Mouse (Mus musculus) layer of hippocampus, adult 11-12 months (tissue): ENCODE measurements at regions not wholly inside any gene's neighbourhood (a gene's known extent, or its start where the extent isn't known, plus 50 kb on each side); places are given as distances from the start of the nearest gene placed in this dataset.

Experiments
- DNase-seq: peaks from one replicate; pipeline ENCODE4 v3.0.0; 2022; ENCODE audit warnings: low spot score

GRCm38 (mm10) chr6:33117877-33118276 lies 57.8 kb upstream of the Chchd3 start:
- no peak for DNase-seq

GRCm38 (mm10) chr6:33120581-33120980 lies 60.5 kb upstream of the Chchd3 start:
- DNase-seq, result no peak

- DNase-seq, result peak; percentile 51
Measured at GRCm38 (mm10) chr6:33126574-33126973, 66.5 kb upstream of the Chchd3 start.

- DNase-seq, result no peak
Measured at GRCm38 (mm10) chr6:33136906-33137305, 76.8 kb upstream of the Chchd3 start.

GRCm38 (mm10) chr6:33137823-33138222 lies 77.8 kb upstream of the Chchd3 start:
- no peak for DNase-seq

- no peak for DNase-seq
Measured at GRCm38 (mm10) chr6:33166479-33166878, 82.4 kb upstream of the Exoc4 start.

GRCm38 (mm10) chr6:33173606-33174005 lies 75.3 kb upstream of the Exoc4 start:
- no peak for DNase-seq

- no peak for DNase-seq
Measured at GRCm38 (mm10) chr6:33174616-33175015, 74.3 kb upstream of the Exoc4 start.

- DNase-seq, result no peak
Measured at GRCm38 (mm10) chr6:33189521-33190246, 59.2 kb upstream of the Exoc4 start.

- no peak for DNase-seq
Measured at GRCm38 (mm10) chr6:33193823-33194222, 55.1 kb upstream of the Exoc4 start.
